Mouse (Mus musculus) frontal cortex, postnatal 36 days (tissue): ENCODE data around the gene Cmya5.

ENCODE experiments used
- DNase-seq, 2 experiments: peaks; one replicate each; pipeline ENCODE4 v3.0.0; 2022; ENCODE audit warnings: low spot score in 2 of 2

Cmya5 gene

GRCm38 (mm10) chr13:93062860-93063636 lies 81.5 kb downstream of the Cmya5 start:
- DNase-seq = peak in 1 of 2 experiments; percentile 33

GRCm38 (mm10) chr13:93061311-93061710 lies 83.2 kb downstream of the Cmya5 start:
- DNase-seq = no peak

GRCm38 (mm10) chr13:93060437-93060836 lies 84.1 kb downstream of the Cmya5 start:
- DNase-seq = no peak

GRCm38 (mm10) chr13:93058551-93059011 lies 85.9 kb downstream of the Cmya5 start:
- DNase-seq = peak; percentile 69 to 82

GRCm38 (mm10) chr13:93057492-93058260 lies 86.8 kb downstream of the Cmya5 start:
- DNase-seq = peak; percentile 20 to 36

- peak; percentile 17 to 20 for DNase-seq
These were observed 88.4 kb downstream of the Cmya5 start for GRCm38 (mm10) chr13:93056091-93056490.

- no peak for DNase-seq
These were observed 93.0 kb downstream of the Cmya5 start for GRCm38 (mm10) chr13:93051483-93051882.

- no peak for DNase-seq
These were observed 103.5 kb downstream of the Cmya5 start for GRCm38 (mm10) chr13:93041021-93041420.

- no peak for DNase-seq
These were observed 108.3 kb downstream of the Cmya5 start for GRCm38 (mm10) chr13:93036218-93036617.

GRCm38 (mm10) chr13:93029337-93029736 lies 115.2 kb downstream of the Cmya5 start:
- peak in 1 of 2 experiments; percentile 51 for DNase-seq

GRCm38 (mm10) chr13:93024837-93025236 lies 119.7 kb downstream of the Cmya5 start:
- no peak for DNase-seq

GRCm38 (mm10) chr13:93022158-93022557 lies 122.4 kb downstream of the Cmya5 start:
- DNase-seq = no peak

GRCm38 (mm10) chr13:93012952-93013351 lies 131.6 kb downstream of the Cmya5 start:
- no peak for DNase-seq

- no peak for DNase-seq
These were observed 133.2 kb downstream of the Cmya5 start for GRCm38 (mm10) chr13:93011315-93011714.

- peak; percentile 67 to 69 for DNase-seq
These were observed 134.0 kb downstream of the Cmya5 start for GRCm38 (mm10) chr13:93010524-93010923.

GRCm38 (mm10) chr13:93007078-93007477 lies 137.4 kb downstream of the Cmya5 start:
- DNase-seq = no peak

GRCm38 (mm10) chr13:93006347-93006746 lies 138.2 kb downstream of the Cmya5 start:
- no peak for DNase-seq

- no peak for DNase-seq
These were observed 140.5 kb downstream of the Cmya5 start for GRCm38 (mm10) chr13:93004003-93004402.

GRCm38 (mm10) chr13:93002456-93002855 lies 142.1 kb downstream of the Cmya5 start:
- peak; percentile 54 to 57 for DNase-seq

- DNase-seq = peak; percentile 68 to 72
These were observed 143.7 kb downstream of the Cmya5 start for GRCm38 (mm10) chr13:93000640-93001351.

- DNase-seq = peak; percentile 77 to 86
These were observed 144.7 kb downstream of the Cmya5 start for GRCm38 (mm10) chr13:92999860-93000259.

- no peak for DNase-seq
These were observed 149.8 kb downstream of the Cmya5 start for GRCm38 (mm10) chr13:92994743-92995142.
